Mouse (Mus musculus) bone marrow macrophage, adult 2 months (primary cell): ENCODE measurements around the gene Trdn. TPM values are rescaled to one million over a fixed set of nuclear protein-coding genes. Genes with fewer than 3 reads are reported as not detected.

Experiments used
- H3K27ac ChIP-seq: 2 replicates; pipeline ENCODE4 v1.5.1; 2012; ENCODE audit warnings: low read depth, low read length; ENCODE audit not compliant: insufficient read depth
- H3K4me1 ChIP-seq: 2 replicates; pipeline ENCODE4 v1.6.1; 2012; ENCODE audit warnings: low read length; ENCODE audit not compliant: control insufficient read depth, insufficient read depth
- H3K4me3 ChIP-seq: 2 replicates; pipeline ENCODE4 v1.5.1; 2012; ENCODE audit warnings: mild to moderate bottlenecking, low read length, moderate library complexity; ENCODE audit not compliant: insufficient read depth
- CTCF ChIP-seq: IDR thresholded peaks from 2 replicates; pipeline ENCODE4 v1.5.1; 2012; ENCODE audit warnings: low read depth, mild to moderate bottlenecking, low read length, moderate library complexity
- POLR2A ChIP-seq: IDR thresholded peaks from 2 replicates; pipeline ENCODE4 v1.6.1; 2012; ENCODE audit warnings: mild to moderate bottlenecking, low read depth, low read length, borderline replicate concordance
- polyA plus RNA-seq: library from polyadenylated mRNA; stranded (reverse); fragments of >200 nt; gene quantifications from 2 replicates; pipeline ENCODE4 v1.2.4, GENCODE M21; 2012; ENCODE audit not compliant: missing spikeins, insufficient read depth, insufficient read length

The Trdn gene
- polyA plus RNA-seq, 1 experiment = not detected

GRCm38 (mm10) chr10:33123028-33123427 lies 42.7 kb downstream of the Trdn start:
- TF ChIP-seq CTCF = no peak
- no peak for TF ChIP-seq POLR2A
- no peak overlapping the region for H3K4me3 ChIP-seq

DNA sequence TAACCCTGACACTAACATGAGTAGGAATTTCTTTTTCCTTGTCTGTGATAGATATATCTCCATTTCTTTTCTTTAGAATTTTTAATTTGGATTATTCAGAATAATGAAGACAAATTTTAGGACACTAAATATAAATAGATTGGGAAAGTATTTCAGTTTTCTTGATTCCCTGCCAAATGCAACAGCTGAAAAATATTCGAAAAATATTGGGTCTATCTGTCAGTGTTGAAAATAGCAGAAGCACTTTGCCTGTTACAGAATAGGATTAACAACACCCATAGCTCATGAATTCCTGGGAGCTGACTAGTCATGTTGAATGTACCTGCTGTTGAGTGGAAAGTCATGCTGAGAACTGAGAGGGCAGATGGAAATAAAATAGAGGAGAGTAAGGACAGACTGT lies 64.6 kb downstream of the Trdn start:
- TF ChIP-seq POLR2A (no peak), CTCF (no peak)

More at GRCm38 (mm10) chr10:33123028-33123427, 42.7 kb downstream of the Trdn start:
- H3K4me1 ChIP-seq = no peaks in the 10 kb centered on the region
- no peak overlapping the region for H3K27ac ChIP-seq

DNA sequence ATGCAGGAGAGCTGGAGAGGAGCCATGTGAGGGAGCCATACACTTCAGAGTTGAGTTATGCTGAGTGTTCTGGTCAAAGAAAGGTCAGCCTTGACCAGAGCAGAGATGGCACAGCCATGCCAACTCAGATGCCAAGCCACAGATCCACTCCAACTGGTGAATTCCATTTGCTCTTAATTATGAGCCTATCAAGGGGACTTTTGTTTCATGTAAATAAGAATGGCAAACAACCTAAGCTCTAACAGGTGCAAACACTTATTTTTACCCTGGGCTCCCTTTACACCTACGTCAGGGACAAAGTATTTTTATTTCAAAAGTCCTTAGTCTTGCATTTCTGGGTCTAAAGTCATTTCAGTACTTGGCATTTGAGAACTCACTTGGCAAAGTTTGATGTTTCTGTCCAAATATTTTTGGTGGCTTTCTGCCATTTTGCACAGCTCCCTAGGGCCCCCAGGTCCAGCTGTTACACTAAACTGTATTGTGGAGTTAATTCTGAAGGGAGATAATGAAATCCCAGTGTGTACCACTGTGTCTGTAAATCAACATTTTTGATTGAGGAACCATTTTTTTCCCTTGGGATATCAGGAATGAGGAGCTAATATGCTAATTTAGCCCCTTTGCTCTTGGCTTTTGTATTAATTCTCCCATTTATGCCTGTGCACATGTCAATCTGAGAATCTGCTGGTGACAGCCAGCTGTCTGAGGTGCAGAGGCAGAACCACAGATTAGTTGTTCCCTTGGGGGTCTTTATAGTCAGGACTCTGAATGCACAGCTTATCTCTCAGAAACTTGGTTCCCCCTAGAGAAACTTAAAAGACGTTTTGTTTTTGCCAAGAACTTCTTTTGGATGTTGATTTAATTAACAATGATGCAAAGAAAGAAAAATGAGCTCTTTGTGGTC lies 99.6 kb downstream of the Trdn start:
- Histone ChIP-seq H3K4me3 (no peak overlapping the region), H3K4me1 (no peaks in the 10 kb centered on the region), H3K27ac (no peak overlapping the region)
- TF ChIP-seq CTCF = no peak
- no peak for TF ChIP-seq POLR2A

More for the DNA sequence above, 64.6 kb downstream of the Trdn start:
- Histone ChIP-seq H3K4me3 (no peak overlapping the region), H3K27ac (no peak overlapping the region), H3K4me1 (no peaks in the 10 kb centered on the region)

GRCm38 (mm10) chr10:33189031-33189430 lies 108.7 kb downstream of the Trdn start:
- no peak overlapping the region for H3K4me3 ChIP-seq
- no peak overlapping the region for H3K27ac ChIP-seq
- H3K4me1 ChIP-seq = no peaks in the 10 kb centered on the region
- TF ChIP-seq CTCF (no peak), POLR2A (no peak)

GRCm38 (mm10) chr10:33195919-33196318 lies 115.6 kb downstream of the Trdn start:
- H3K4me1 ChIP-seq = no peaks in the 10 kb centered on the region
- TF ChIP-seq CTCF = no peak
- TF ChIP-seq POLR2A = no peak
- no peak overlapping the region for H3K27ac ChIP-seq
- no peak overlapping the region for H3K4me3 ChIP-seq

DNA sequence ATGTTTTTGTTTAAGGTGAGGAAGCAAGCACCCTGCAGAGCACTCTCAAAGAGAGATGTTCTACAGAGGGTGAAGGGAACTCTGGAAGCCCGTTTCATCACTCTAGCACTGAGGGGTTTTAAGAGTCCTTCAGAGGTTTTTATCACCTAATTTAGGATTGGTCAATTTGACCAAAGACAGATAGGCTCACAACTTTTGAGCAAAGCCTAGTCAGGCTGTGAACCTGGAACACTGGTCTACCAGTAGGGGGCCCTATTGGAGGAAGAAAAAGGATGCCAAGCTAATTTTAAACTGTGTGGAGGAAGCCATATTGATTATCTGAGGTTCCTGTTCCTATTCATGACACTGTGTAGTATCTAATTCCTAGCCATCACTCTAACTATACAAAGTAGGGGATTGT lies 117.9 kb downstream of the Trdn start:
- no peaks in the 10 kb centered on the region for H3K4me1 ChIP-seq
- no peak overlapping the region for H3K4me3 ChIP-seq
- no peak overlapping the region for H3K27ac ChIP-seq
- TF ChIP-seq CTCF (no peak), POLR2A (no peak)

DNA sequence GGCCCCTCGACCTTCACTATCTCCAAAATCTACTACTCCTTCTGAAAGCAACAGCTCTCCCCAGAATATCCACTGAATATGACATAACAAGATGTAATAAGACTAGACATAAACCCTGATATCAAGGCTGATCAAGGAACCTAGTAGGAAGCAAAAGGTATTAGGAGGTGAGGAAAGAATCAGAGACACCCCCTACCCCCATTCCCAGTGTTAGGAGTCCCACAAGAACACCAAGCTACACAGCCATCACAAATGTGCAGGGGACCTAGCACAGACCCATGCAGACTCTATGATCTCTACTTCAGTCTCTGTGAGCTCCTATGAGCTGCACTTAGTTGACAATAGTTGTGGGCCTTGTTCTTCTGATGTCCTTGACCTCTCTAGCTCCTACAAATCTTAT lies 130.1 kb downstream of the Trdn start:
- no peak for TF ChIP-seq POLR2A
- TF ChIP-seq CTCF = no peak
- Histone ChIP-seq H3K4me1 (no peaks in the 10 kb centered on the region), H3K27ac (no peak overlapping the region), H3K4me3 (no peak overlapping the region)

- H3K4me3 ChIP-seq = no peak overlapping the region
- no peak overlapping the region for H3K27ac ChIP-seq
- no peak for TF ChIP-seq CTCF
- no peak for TF ChIP-seq POLR2A
These were observed 173.6 kb downstream of the Trdn start for GRCm38 (mm10) chr10:33253911-33254310.

DNA sequence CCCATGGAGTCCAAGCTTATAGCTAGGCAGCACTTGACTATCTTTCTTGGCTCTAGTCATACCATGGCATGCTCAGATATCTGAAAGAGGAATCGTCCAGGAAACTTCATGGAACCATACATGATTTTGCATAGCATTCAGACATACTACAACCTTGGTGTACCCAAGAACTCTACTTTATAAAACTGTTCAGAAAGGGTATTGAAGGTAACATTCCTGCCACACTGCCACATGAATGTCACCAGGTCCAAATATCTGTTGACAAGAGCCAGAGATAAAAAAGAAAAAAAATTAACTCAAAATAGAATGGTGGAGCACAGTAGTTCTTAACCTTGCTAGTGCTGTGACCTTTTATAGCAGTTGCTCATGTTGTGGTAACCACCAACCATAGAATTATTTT lies 175.8 kb downstream of the Trdn start:
- no peak overlapping the region for H3K27ac ChIP-seq
- TF ChIP-seq POLR2A (no peak), CTCF (no peak)

More at GRCm38 (mm10) chr10:33253911-33254310, 173.6 kb downstream of the Trdn start:
- no peaks in the 10 kb centered on the region for H3K4me1 ChIP-seq

GRCm38 (mm10) chr10:33304982-33305381 lies 224.6 kb downstream of the Trdn start:
- H3K4me3 ChIP-seq = no peak overlapping the region
- TF ChIP-seq POLR2A = no peak
- no peak for TF ChIP-seq CTCF
- no peaks in the 10 kb centered on the region for H3K4me1 ChIP-seq

More for the DNA sequence above, 175.8 kb downstream of the Trdn start:
- Histone ChIP-seq H3K4me3 (no peak overlapping the region), H3K4me1 (no peaks in the 10 kb centered on the region)

More at GRCm38 (mm10) chr10:33304982-33305381, 224.6 kb downstream of the Trdn start:
- no peak overlapping the region for H3K27ac ChIP-seq
